1 mouse cellular context compared by ENCODE assay signal in the genomic region with DNA sequence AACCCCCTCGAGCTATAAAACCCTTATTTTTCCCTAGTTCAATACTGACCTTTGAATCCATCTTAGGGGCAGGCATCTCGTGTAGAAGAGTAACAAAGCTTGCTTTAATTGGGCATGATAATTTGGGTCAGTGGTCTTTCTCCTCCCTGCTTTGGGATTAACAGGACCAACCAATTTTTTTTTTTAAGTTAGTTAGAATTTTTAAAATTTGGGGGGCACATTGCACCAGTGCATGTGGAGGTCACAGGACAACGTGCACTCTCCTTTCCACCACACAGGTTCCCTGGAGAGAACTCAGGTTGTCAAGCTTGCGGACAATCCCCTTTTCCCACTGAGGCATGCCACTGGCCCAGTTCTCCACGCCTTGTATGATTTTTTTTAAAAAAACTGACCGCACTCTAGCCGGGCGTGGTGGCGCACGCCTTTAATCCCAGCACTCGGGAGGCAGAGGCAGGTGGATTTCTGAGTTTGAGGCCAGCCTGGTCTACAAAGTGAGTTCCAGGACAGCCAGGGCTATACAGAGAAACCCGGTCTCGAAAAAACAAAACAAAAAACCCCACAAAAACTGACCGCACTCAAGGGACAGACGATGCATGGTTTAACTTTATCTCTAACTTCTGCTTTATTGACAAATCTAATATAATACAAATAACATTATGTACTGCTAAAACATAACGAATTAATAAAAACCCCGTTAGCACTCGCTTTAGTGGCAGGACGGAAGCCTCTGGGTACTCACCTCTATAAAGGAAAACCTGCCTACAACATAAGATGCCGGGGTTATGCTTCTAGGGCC.
TF ChIP-seq lines count a peak whose summit lies in the region.

No protein-coding gene starts in this region.

TF ChIP-seq in MEL, 35 proteins besides CTCF, POLR2A, EP300 and RAD21:
- TF ChIP-seq SMC3 (IDR thresholded peaks at IDR 0.05; ENCODE audit: low read depth, low read length), result no peak
- TF ChIP-seq POLR2AphosphoS5 (IDR thresholded peaks at IDR 0.05; ENCODE audit: borderline replicate concordance, low read depth, low read length), result no peak
- TF ChIP-seq USF1 (IDR thresholded peaks at IDR 0.05; ENCODE audit: low read depth, low read length), result no peak
- TF ChIP-seq CHD1 (IDR thresholded peaks at IDR 0.05; ENCODE audit: low read depth, low read length), result peak; percentile 92; the same call in 1 of the 2 replicates
- TF ChIP-seq ZMIZ1 (IDR thresholded peaks at IDR 0.05; ENCODE audit: low read depth, low read length), result peak; percentile 84
- TF ChIP-seq MAX (IDR thresholded peaks at IDR 0.05; ENCODE audit: low read length), result peak; percentile 42
- TF ChIP-seq RCOR1 (IDR thresholded peaks at IDR 0.05; ENCODE audit: low read depth, low read length), result no peak
- TF ChIP-seq ZNF384 (IDR thresholded peaks at IDR 0.05; ENCODE audit: low read depth, low read length), result peak; percentile 64
- peak; percentile 59; the same call in 1 of the 2 replicates for TF ChIP-seq SIN3A (IDR thresholded peaks at IDR 0.05; ENCODE audit: low read length)
- TF ChIP-seq MXI1 (IDR thresholded peaks at IDR 0.05; ENCODE audit: low read depth, low read length), result peak; percentile 56; the same call in 1 of the 2 replicates
- no peak for TF ChIP-seq MYB (IDR thresholded peaks at IDR 0.05; ENCODE audit: low read depth, low read length)
- TF ChIP-seq E2F4 (IDR thresholded peaks at IDR 0.05; ENCODE audit: borderline replicate concordance, low read depth, low read length), result no peak
- no peak for TF ChIP-seq NRF1 (IDR thresholded peaks at IDR 0.05; ENCODE audit: insufficient read depth, low read depth, low read length, poor library complexity, severe bottlenecking)
- no peak for TF ChIP-seq TCF12 (IDR thresholded peaks at IDR 0.05; ENCODE audit: low read depth, low read length)
- peak; percentile 68; the same call in 1 of the 2 replicates for TF ChIP-seq MYC (IDR thresholded peaks at IDR 0.05; ENCODE audit: low read depth, low read length)
